Mouse (Mus musculus): Measurements from ENCODE around the gene Rdh5. TPM values are rescaled to one million over a fixed set of nuclear protein-coding genes. Genes with fewer than 3 reads are reported as not detected.

The Rdh5 gene
- 1 to 10 TPM; 3.8 to 6.2 (median 5.2) TPM for total RNA-seq (2022)

- no peak for DNase-seq (ENCODE audit: low spot score)
Observed at GRCm38 (mm10) chr10:128922822-128923012, at the start of gene Rdh5. Gene Rdh5 (minus strand): TSS chr10:128922888.

DNA sequence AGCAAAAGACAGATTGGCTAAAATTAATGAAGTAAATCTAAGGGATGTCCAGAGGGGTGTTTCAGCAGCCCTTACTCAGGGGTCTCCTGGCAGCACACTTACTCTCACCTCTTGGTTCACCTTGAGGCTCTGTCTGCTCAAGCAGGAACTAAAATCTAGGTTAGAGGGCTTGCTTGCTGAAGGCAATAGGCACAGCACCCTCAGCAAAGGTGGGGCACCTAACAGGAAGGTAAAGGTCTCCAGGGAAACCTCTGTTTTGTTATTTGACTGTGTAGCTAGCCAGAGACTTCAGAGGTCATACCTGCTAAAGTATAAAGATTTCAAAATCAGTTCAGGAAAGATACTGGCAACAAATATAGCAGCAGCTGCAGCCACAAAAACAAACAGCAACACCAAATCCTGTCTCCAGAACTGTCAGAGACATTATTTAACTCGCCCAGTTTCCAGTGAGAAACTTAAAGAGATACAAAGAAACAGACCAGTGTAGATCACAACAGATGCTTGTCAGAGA lies 48.1 kb upstream of the Rdh5 start:
- no peak for DNase-seq (ENCODE audit: low spot score)

DNA sequence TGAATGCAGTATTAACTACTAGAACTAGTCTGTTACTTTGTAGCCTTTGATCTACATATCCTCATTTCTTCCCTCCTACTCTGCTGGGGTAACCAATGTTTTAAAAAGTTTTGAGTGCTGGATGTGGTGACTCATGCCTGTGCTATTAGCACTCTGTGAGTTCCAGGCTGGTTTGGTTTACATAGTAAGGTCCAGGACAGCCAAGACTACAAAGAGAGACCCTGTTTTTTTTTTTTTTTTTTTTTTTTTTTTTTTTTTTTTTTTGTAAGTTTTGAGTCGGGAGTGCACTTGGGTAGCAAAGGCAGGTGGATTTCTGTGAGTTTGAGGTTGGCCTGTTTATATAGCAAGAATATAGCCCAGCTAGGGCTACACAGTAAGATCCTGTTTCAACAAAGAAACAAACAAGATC lies 45.7 kb upstream of the Rdh5 start:
- no peak for DNase-seq (ENCODE audit: low spot score)

GRCm38 (mm10) chr10:128965871-128966270 lies 43.2 kb upstream of the Rdh5 start:
- no peak for DNase-seq (ENCODE audit: low spot score)

GRCm38 (mm10) chr10:128964961-128965360 lies 42.3 kb upstream of the Rdh5 start:
- no peak for DNase-seq (ENCODE audit: low spot score)

DNA sequence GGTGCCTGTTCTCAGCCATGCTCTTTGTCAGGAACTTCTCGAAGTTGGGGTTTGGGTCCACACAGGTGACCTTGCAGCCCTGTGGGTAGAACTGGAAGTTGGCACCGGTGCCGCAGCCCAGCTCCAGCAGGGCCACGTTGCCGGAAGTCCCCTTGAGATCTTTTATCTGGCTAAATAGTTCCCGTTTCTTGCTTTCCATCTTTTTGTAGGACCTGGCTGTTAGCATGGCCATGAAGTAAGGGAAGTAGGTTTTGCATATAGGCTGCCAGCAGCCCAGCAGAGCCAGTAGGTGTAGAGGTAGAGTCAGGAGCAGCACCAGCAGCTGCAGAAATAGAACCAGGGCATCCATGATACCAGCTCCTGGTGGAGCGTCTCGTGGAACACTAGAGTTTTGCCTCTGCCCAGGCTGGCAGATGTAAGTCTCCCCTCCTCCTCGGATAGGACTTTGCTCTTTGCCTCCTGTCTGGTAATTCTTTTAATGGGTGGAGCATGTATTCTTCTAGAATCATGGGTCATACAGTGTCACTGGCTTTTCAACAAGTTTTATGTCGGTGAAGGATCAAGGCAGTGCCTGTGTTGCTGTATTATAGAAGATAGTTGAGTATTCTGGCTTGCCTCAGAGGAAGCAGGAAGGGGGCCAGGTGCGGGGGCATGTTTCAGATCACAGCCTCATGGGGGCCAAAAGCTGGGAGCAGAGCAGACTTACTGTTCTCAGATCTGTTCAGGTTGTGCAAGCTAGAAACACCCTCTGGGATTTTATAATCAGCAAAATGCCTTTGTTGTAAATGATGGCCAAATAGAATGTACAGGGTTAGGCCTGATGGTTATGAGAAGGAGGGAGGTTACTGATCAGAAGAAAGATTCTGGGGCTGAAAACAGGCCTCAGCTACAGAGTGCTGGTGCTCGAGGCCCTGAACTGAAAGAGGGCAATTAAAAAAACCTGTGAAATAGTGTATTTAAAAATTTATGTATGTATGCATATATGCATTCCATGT lies 38.2 kb upstream of the Rdh5 start, which contains the start of gene Mettl7b:
Gene Mettl7b (minus strand): TSS at position 399 of the 995 bp plus-strand sequence.
- DNase-seq (ENCODE audit: low spot score): no peak

- DNase-seq (ENCODE audit: low spot score): no peak
Observed at GRCm38 (mm10) chr10:128960142-128960541, 37.5 kb upstream of the Rdh5 start.

DNA sequence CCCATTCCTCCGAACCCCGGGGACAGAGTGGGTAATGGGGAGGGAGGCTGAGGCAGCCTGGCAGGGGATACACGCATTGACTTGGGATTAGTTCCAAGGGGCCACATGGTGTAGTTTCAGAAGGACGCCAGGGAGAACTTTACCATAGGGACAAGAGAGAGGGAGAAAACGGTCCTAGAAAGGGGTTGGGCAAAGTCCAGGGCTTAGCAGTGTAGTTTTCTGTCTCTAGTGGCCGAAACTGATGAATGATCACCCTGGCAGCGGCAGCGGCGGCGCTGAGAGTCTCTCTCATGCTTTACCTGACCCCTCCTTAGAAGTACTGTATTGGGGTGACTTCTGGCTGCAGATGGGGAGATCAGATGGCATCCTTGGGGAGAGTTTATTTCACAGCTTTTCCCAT lies 35.7 kb upstream of the Rdh5 start:
- no peak for DNase-seq (ENCODE audit: low spot score)

- DNase-seq (ENCODE audit: low spot score): no peak
Observed at GRCm38 (mm10) chr10:128950208-128950887, 27.7 kb upstream of the Rdh5 start.

GRCm38 (mm10) chr10:128947496-128947895 lies 24.8 kb upstream of the Rdh5 start:
- no peak for DNase-seq (ENCODE audit: low spot score)

DNA sequence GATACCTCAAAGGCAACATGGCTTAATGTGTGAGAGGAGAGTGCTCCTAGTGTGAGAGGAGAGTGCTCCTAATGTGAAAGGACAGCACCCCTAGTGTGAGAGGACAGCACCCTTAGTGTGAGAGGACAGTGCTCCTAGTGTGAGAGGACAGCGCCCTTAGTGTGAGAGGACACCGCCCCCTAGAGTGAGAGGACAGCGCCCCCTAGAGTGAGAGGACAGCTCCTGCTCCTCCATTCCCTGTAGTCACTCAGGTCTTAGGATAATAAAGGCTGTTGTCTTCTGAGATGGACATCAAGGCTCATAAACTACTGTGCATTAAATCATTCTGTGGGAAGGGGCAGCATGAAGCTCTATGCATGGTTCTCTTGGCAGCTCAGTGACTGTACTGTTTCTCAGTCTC lies 23.0 kb upstream of the Rdh5 start:
- DNase-seq (ENCODE audit: low spot score): no peak

DNA sequence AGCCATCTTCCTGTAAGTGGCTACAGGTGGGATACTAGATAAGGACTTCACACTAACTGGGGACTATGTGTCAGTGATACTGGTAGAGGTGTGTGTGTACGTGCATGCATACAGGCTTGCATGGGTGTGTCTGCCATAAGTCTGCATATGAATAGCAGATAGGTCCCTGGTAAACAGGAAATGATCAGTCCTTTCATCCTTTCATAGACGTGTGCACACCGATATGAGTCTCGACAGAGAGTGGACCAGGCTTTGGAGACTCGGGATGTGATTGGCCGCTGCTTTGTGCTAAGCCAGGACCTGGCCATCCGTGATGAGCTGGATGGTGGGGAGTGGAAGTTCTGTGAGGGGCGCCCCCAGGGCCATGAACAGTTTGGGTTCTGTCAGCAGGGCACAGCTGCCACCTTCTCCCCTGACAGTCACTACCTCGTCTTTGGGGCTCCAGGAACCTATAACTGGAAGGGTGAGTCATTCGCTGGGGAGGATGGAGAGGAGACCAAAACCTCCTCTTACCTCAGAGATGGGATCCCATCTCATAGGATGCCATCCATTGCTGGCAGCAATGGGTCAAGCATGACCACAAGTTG lies 17.9 kb upstream of the Rdh5 start:
- no peak for DNase-seq (ENCODE audit: low spot score)

GRCm38 (mm10) chr10:128938974-128939373 lies 16.3 kb upstream of the Rdh5 start:
- DNase-seq (ENCODE audit: low spot score): no peak

- DNase-seq (ENCODE audit: low spot score): peak; percentile 74
Observed at GRCm38 (mm10) chr10:128938457-128938856, 15.8 kb upstream of the Rdh5 start.

DNA sequence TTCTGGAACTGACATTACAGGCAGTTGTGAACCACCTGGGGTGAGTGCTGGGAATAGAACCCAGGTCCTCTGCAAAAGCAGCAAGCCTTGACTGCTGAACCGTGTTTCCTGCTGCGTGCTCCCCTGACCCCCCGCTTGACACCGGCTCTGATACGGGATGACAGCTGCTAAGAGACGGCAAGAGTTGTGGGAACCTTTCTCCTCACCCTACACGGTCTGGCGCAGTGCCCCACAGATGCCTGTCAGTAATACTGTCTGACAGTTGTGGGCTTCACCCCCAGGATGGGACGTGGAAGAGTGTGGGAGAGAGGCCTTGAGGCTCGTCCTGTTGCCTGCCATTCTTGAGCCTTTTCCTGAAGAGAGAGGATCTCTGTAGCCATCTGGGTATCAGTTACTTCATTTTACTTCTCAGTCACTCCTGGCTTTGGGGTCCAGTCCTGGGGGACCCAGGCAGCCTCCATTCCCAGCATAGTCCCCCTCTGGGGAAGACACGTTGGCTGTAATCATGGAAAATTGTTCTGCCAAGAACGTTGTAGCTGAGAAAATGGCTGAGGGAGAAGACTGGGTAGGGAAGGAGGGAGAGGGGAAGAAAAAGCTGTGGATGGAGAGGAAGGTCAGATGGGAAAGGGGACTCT lies 15.2 kb upstream of the Rdh5 start:
- no peak for DNase-seq (ENCODE audit: low spot score)

DNA sequence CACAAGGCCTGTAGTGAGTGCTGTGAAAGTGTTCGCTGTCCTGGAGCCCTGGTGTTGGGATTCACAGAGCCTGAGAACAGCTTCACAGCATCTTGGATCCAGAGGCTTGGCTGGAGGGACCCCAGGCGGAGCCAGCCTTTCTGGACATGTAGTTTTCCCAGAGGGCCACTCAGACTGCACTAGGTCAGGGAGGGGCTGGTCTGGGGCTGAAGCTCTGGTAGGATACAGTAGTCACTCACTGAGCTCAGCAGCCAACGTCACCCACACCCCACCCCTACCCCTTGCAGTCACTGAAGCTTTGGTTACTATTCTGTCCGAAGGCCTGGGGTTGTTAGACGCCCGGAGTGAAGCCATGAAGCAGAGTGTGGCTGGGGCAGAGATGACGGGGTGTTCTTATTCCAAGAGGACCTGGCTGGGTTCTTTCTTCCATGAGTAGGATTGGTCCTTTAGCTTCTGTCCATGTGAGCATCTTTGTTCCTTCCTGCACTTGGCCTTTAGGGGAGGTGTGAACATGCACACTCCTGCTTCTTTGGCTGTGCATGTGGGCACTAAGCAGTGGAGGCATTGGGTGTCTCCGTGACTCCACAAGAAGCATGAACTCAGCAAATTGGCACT lies 13.2 kb upstream of the Rdh5 start:
- DNase-seq (ENCODE audit: low spot score): no peak

- DNase-seq (ENCODE audit: low spot score): no peak
Observed at GRCm38 (mm10) chr10:128934997-128935787, 12.5 kb upstream of the Rdh5 start.

GRCm38 (mm10) chr10:128933976-128934721 lies 11.5 kb upstream of the Rdh5 start:
- no peak for DNase-seq (ENCODE audit: low spot score)

GRCm38 (mm10) chr10:128933574-128933973 lies 10.9 kb upstream of the Rdh5 start, which contains the start of gene Itga7:
Gene Itga7 (plus strand): TSS chr10:128933818.
- DNase-seq (ENCODE audit: low spot score): no peak

DNA sequence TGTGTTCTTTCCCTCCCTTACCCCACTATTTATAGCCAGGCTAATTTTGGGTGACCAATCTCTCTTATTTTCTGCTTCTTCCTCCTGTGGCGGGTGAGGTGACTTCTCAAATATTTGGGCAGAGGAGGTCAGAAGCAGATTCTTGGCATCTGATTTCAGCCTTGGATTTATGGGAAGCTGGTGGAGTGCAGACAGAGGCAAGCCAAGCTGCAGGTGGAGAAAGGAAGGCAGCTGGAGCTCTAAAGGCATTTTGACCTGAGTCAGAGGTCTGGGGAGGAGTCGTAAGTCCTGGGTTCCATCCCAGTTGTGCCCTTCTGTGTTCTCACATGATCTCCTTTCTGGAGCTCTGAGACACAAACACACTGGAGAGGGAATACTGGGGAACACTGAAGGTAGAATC lies 8.8 kb upstream of the Rdh5 start:
- no peak for DNase-seq (ENCODE audit: low spot score)
